Mouse (Mus musculus) thymus, adult 2 months (tissue): Measurements from ENCODE around the gene Pou6f2.

ENCODE experiments used
- CTCF ChIP-seq: fragments of 200-500 bp; IDR thresholded peaks from 2 replicates; pipeline ENCODE4 v1.5.1; 2012; ENCODE audit warnings: mild to moderate bottlenecking, control low read depth, low read length, moderate library complexity, borderline replicate concordance; ENCODE audit not compliant: control insufficient read depth, poor library complexity, insufficient read depth; ENCODE audit errors: extremely low read depth
- POLR2A ChIP-seq: fragments of 200-500 bp; IDR thresholded peaks from 2 replicates; pipeline ENCODE4 v1.6.1; 2012; ENCODE audit warnings: mild to moderate bottlenecking, low read length, control low read depth, moderate library complexity; ENCODE audit not compliant: control insufficient read depth, poor library complexity, insufficient read depth; ENCODE audit errors: extremely low read depth

GRCm38 (mm10) chr13:18290253-18290914, 107.1 kb downstream of the Pou6f2 start:
- TF ChIP-seq CTCF (no peak), POLR2A (no peak)
